Mouse (Mus musculus) layer of hippocampus, adult 11-12 months (tissue): ENCODE data around the gene Rimkla.

ENCODE experiments used
- DNase-seq: peaks from one replicate; pipeline ENCODE4 v3.0.0; 2022; ENCODE audit warnings: low spot score

Rimkla gene

DNA sequence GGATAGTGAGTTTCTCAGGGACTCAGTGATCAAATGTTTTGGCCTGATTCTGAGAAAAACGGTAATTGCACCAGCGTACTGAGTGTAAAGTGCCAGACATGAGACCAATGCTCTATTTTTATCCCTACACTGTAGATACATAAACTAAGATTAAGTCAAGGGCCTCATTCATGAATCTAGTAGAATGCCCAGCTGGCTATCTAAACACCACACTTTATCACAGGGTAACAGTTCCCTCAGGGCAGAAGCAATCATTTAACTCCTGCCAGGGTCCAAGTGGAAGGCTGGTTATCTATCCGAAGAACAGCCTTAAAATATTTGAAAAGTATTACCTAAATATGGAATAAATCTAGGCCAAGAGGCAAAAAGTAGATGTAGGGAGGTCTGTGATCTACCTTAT lies 74.5 kb downstream of the Rimkla start:
- no peak for DNase-seq

DNA sequence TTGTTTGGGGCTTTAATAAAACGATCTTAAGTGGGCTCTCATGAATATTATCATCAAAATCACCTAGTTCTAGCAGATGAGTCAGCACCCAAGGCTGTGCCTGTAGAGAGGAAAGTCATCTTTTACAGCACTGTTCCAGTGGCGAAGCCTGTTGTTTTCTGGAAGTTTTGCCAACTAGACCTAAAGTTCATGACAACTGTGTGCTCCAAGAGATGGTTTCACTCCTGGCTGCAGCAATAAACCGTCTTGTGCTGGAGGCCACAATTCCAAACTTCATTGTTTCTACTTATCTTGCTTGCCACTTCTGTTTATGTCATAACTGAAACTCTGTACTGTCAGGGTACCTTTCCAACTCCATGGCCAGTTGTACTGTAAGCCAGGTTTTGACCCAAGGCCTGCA lies 75.2 kb downstream of the Rimkla start:
- DNase-seq, result no peak
